26 mouse cellular contexts compared by ENCODE assay signal in the genomic region with DNA sequence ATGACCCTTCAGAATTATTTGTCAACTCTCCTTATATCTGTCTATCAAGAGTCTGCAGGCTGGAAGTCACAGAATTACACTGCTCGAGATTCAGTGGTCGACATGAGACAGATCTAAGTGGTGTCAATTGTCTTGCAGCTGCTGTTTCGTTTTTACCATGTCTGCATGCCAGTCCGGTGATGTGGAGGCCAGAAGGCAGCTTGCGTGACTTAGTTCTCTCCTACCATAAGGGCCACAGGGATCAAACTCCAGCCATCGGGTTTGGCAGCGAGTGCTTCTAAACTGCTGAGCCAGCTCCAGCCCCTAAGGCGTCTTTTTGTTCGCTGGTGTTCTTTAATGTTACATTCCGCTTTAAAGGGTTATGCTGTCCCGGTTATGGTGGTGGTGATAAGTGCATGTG. TPM values are rescaled to one million over a fixed set of nuclear protein-coding genes. Genes with fewer than 3 reads are reported as not detected.
DNase-seq lines count a peak whose midpoint lies in the region; ATAC-seq and TF ChIP-seq lines count a peak whose summit lies in the region.
"Had no signal": no experiment of that assay in that cellular context is flagged by ENCODE, and none has a peak within 500 bp of the region (broad histone marks: within the 10 kb centered on the region; RNA-seq: fewer than 3 reads in every experiment).

No protein-coding gene starts in this region.

- no peak overlapping the region for H3K9ac ChIP-seq in kidney, embryonic 14.5 days (ENCODE audit: low read depth, low read length)
- no peak overlapping the region for H3K9ac ChIP-seq in embryonic facial prominence, embryonic 15.5 days
- H3K9ac ChIP-seq in kidney, embryonic 16.5 days (replicated peaks; ENCODE audit: low read length) = no peak overlapping the region
- H3K9ac ChIP-seq: forebrain, embryonic 15.5 days; liver, embryonic 15.5 days; lung, embryonic 15.5 days; midbrain, embryonic 13.5 days had no signal

- 72% methylated on average over 11 of the region's 11 CpGs for WGBS in kidney, embryonic 14.5 days
- WGBS in embryonic facial prominence, embryonic 15.5 days = 51% methylated on average over 11 of the region's 11 CpGs
- WGBS in kidney, embryonic 16.5 days = 64% methylated on average over 11 of the region's 11 CpGs
- WGBS in lung, adult 2 months = 80% methylated on average over 11 of the region's 11 CpGs

- H3K27me3 ChIP-seq in kidney, embryonic 14.5 days (ENCODE audit: control insufficient read depth, insufficient read depth, low read length) = no peaks in the 10 kb centered on the region; the same call in 1 of the 2 replicates
- H3K27me3 ChIP-seq in embryonic facial prominence, embryonic 15.5 days = no peaks in the 10 kb centered on the region
- H3K27me3 ChIP-seq in kidney, embryonic 16.5 days (ENCODE audit: insufficient read depth, low read length) = no peaks in the 10 kb centered on the region
- H3K27me3 ChIP-seq in myocyte (ENCODE audit: control insufficient read depth, insufficient read depth, insufficient read length) = no peaks in the 10 kb centered on the region
- H3K27me3 ChIP-seq: forebrain, embryonic 15.5 days had no signal

- H3ac ChIP-seq in myocyte (ENCODE audit: control insufficient read depth, insufficient read length) = no peak overlapping the region

- DNase-seq in kidney, adult 18-20 months = peak; percentile 38
- no peak for DNase-seq in lung, adult 2 months
- no peak for DNase-seq in heart, postnatal 14 days
- DNase-seq: adrenal gland, adult 2 months; cerebellum, adult 8-10 months; cerebellum, postnatal 25 days; gastrocnemius, adult 2 months; left cerebral cortex, postnatal 4 days; lung, postnatal 36 days; thymus, postnatal 14 days had no signal

- no peak overlapping the region for H3K27ac ChIP-seq in kidney, embryonic 14.5 days (ENCODE audit: low read depth, low read length)
- no peak overlapping the region for H3K27ac ChIP-seq in embryonic facial prominence, embryonic 15.5 days (replicated peaks)
- H3K27ac ChIP-seq in kidney, embryonic 16.5 days (ENCODE audit: low read length) = no peak overlapping the region
- H3K27ac ChIP-seq: forebrain, embryonic 10.5 days; forebrain, embryonic 15.5 days; gastrocnemius, adult 2 months; liver, embryonic 15.5 days; lung, embryonic 15.5 days; midbrain, embryonic 13.5 days had no signal

- H3K36me3 ChIP-seq in kidney, embryonic 14.5 days (ENCODE audit: control insufficient read depth, insufficient read depth, low read length) = no peaks in the 10 kb centered on the region
- H3K36me3 ChIP-seq in embryonic facial prominence, embryonic 15.5 days = no peaks in the 10 kb centered on the region
- no peaks in the 10 kb centered on the region for H3K36me3 ChIP-seq in kidney, embryonic 16.5 days (ENCODE audit: insufficient read depth, low read length)
- no peaks in the 10 kb centered on the region for H3K36me3 ChIP-seq in myocyte (ENCODE audit: control insufficient read depth, insufficient read depth)
- H3K36me3 ChIP-seq: forebrain, embryonic 10.5 days; forebrain, embryonic 15.5 days; liver, embryonic 15.5 days; lung, embryonic 15.5 days; midbrain, embryonic 13.5 days had no signal

- 0 out of 2 replicates have a peak, but pooled peaks cover 3% of the 10 kb centered on the region for H3K4me1 ChIP-seq in kidney, embryonic 14.5 days (ENCODE audit: control insufficient read depth, insufficient read depth, low read length)
- H3K4me1 ChIP-seq in embryonic facial prominence, embryonic 15.5 days = peaks cover 4% of the 10 kb centered on the region; the same call in 1 of the 2 replicates
- H3K4me1 ChIP-seq in kidney, embryonic 16.5 days (ENCODE audit: insufficient read depth, low read length) = no peaks in the 10 kb centered on the region
- no peaks in the 10 kb centered on the region; the same call in 1 of the 2 replicates for H3K4me1 ChIP-seq in lung, adult 2 months (ENCODE audit: control insufficient read depth, insufficient read depth, low read length)
- H3K4me1 ChIP-seq: forebrain, embryonic 10.5 days; forebrain, embryonic 15.5 days; midbrain, embryonic 13.5 days had no signal

- no peak overlapping the region for H3K4me2 ChIP-seq in kidney, embryonic 14.5 days (replicated peaks; ENCODE audit: low read depth, low read length)
- H3K4me2 ChIP-seq in embryonic facial prominence, embryonic 15.5 days (replicated peaks) = no peak overlapping the region
- no peak overlapping the region for H3K4me2 ChIP-seq in kidney, embryonic 16.5 days (replicated peaks; ENCODE audit: low read depth, low read length)
- peak overlapping the region; percentile 62 for H3K4me2 ChIP-seq in myocyte (ENCODE audit: low read depth)
- H3K4me2 ChIP-seq: forebrain, embryonic 15.5 days; liver, embryonic 15.5 days; lung, embryonic 15.5 days; midbrain, embryonic 13.5 days had no signal

- TF ChIP-seq POLR2A in myocyte (IDR thresholded peaks at IDR 0.05; ENCODE audit: insufficient read length, low read depth) = no peak
- TF ChIP-seq POLR2A in lung, adult 2 months (IDR thresholded peaks at IDR 0.05; ENCODE audit: borderline replicate concordance, extremely low read depth, low read depth, low read length) = no peak

- ATAC-seq in kidney, embryonic 14.5 days (ENCODE audit: low FRiP score, low TSS enrichment) = no peak
- 0 out of 2 replicates have a peak, but pooled peaks have one; percentile 29 for ATAC-seq in embryonic facial prominence, embryonic 15.5 days (ENCODE audit: insufficient number of reproducible peaks, low FRiP score, low TSS enrichment, low read depth)
- 0 out of 2 replicates have a peak, but pooled peaks have one; percentile 27 for ATAC-seq in kidney, embryonic 16.5 days (ENCODE audit: low FRiP score, low TSS enrichment)
- ATAC-seq: forebrain, embryonic 15.5 days; hindbrain, embryonic 16.5 days; midbrain, embryonic 13.5 days had no signal

- TF ChIP-seq CTCF in lung, adult 2 months (IDR thresholded peaks at IDR 0.05; ENCODE audit: insufficient read depth, low read length) = no peak

- H3K9me3 ChIP-seq in kidney, embryonic 14.5 days (ENCODE audit: control insufficient read depth, low read length) = no peaks in the 10 kb centered on the region
- no peaks in the 10 kb centered on the region for H3K9me3 ChIP-seq in embryonic facial prominence, embryonic 15.5 days (replicated peaks)
- H3K9me3 ChIP-seq in kidney, embryonic 16.5 days (ENCODE audit: low read length) = no peaks in the 10 kb centered on the region
- H3K9me3 ChIP-seq: forebrain, embryonic 15.5 days; liver, embryonic 15.5 days; lung, embryonic 15.5 days; midbrain, embryonic 13.5 days had no signal

- no peak overlapping the region for H3K4me3 ChIP-seq in kidney, embryonic 14.5 days (ENCODE audit: low read length)
- H3K4me3 ChIP-seq in embryonic facial prominence, embryonic 15.5 days (replicated peaks) = no peak overlapping the region
- H3K4me3 ChIP-seq in kidney, embryonic 16.5 days (ENCODE audit: low read length) = no peak overlapping the region
- H3K4me3 ChIP-seq in myocyte = no peak overlapping the region
- H3K4me3 ChIP-seq in lung, adult 2 months (replicated peaks; ENCODE audit: extremely low read depth, low read depth, low read length) = no peak overlapping the region
- H3K4me3 ChIP-seq: forebrain, embryonic 10.5 days; forebrain, embryonic 15.5 days; gastrocnemius, adult 2 months; liver, embryonic 15.5 days; lung, embryonic 15.5 days; midbrain, embryonic 13.5 days had no signal

- no peaks in the 10 kb centered on the region for H3K79me2 ChIP-seq in myocyte (ENCODE audit: control insufficient read depth, insufficient read depth)

- intact Hi-C loops in heart, postnatal 14 days (cut with DNase I) = loop anchor here (5.0 kb wide), 1 partner anchor 79 kb away; no protein-coding TSS in a partner anchor

TF ChIP-seq in myocyte, 11 proteins besides CTCF, POLR2A, EP300 and RAD21 (continues in another document):
- TF ChIP-seq MYOG (IDR thresholded peaks at IDR 0.05; ENCODE audit: control insufficient read depth in 1 of 3, insufficient read depth in 1 of 3, insufficient read length in 2 of 3, low read depth in 2 of 3) (peak; percentile 43 to 88 (median 73)), E2F4 (IDR thresholded peaks at IDR 0.05; ENCODE audit: insufficient read depth) (no peak), TCF12 (IDR thresholded peaks at IDR 0.05; ENCODE audit: insufficient read depth, poor library complexity, severe bottlenecking) (peak; percentile 24), SRF (IDR thresholded peaks at IDR 0.05; ENCODE audit: control insufficient read depth, insufficient read length, low read depth) (no peak), MAX (IDR thresholded peaks at IDR 0.05; ENCODE audit: low read depth) (no peak), CEBPB (IDR thresholded peaks at IDR 0.05; ENCODE audit: insufficient read depth, poor library complexity, severe bottlenecking) (no peak), USF1 (IDR thresholded peaks at IDR 0.05; ENCODE audit: low read depth) (no peak), MYOD1 (IDR thresholded peaks at IDR 0.05; ENCODE audit: control insufficient read depth in 1 of 3, insufficient read length in 2 of 3, low read depth in 2 of 3) (peak in 2 of 3 experiments; percentile 92 to 94), TCF3 (IDR thresholded peaks at IDR 0.05; ENCODE audit: insufficient read length, low read depth) (peak; percentile 29), REST (IDR thresholded peaks at IDR 0.05; ENCODE audit: insufficient read depth, insufficient read length) (no peak)

RNA-seq across cellular contexts. Expression of a gene that starts 2.3 kb away (rescaled TPM):
- polyA plus RNA-seq in kidney, embryonic 14.5 days (2014; fragmentation: Nextera tagmentation; extraction: Ambion mirVana) = 0.33 and 1.3 TPM in 2 replicates
- polyA plus RNA-seq in embryonic facial prominence, embryonic 15.5 days (2015; fragmentation: Nextera tagmentation; extraction: Ambion mirVana) = 2.4 and 2.7 TPM in 2 replicates
- 1.00 and 1.1 TPM in 2 replicates for polyA plus RNA-seq in kidney, embryonic 16.5 days (2015; fragmentation: Nextera tagmentation; extraction: Ambion mirVana)
- not detected for polyA plus RNA-seq in myocyte (2012; fragmentation: generic; extraction: Trizol)
- 0.04 TPM in 1 of 2 replicates, not detected in the other for polyA plus RNA-seq in lung, adult 2 months (2012; rRNA removed)
- under 1 TPM in 1 of 2 experiments, not detected in 1; 0.05 TPM for total RNA-seq in heart, postnatal 14 days (2021)
- total RNA-seq: adrenal gland, adult 2 months; gastrocnemius, adult 2 months; heart, adult 8-10 months; liver, adult 2 months had no signal
- polyA plus RNA-seq: adrenal gland, adult 2 months; liver, adult 2 months had no signal

RNA-seq across cellular contexts. Expression of a gene that starts 6.3 kb away (rescaled TPM):
- polyA plus RNA-seq in kidney, embryonic 14.5 days (2014; fragmentation: Nextera tagmentation; extraction: Ambion mirVana) = 11.4 and 22.9 TPM in 2 replicates
- 21.4 and 25.5 TPM in 2 replicates for polyA plus RNA-seq in embryonic facial prominence, embryonic 15.5 days (2015; fragmentation: Nextera tagmentation; extraction: Ambion mirVana)
- polyA plus RNA-seq in kidney, embryonic 16.5 days (2015; fragmentation: Nextera tagmentation; extraction: Ambion mirVana) = 17.9 and 19.8 TPM in 2 replicates
- 5.5 TPM for polyA plus RNA-seq in myocyte (2012; fragmentation: generic; extraction: Trizol)
- 5.6 and 7.5 TPM in 2 replicates for polyA plus RNA-seq in lung, adult 2 months (2012; rRNA removed)
- 10 to 100 TPM; 26.1 to 26.5 TPM for total RNA-seq in heart, postnatal 14 days (2021)

RNA-seq across cellular contexts. Expression of a gene that starts 45.7 kb away (rescaled TPM):
- polyA plus RNA-seq in kidney, embryonic 14.5 days (2014; fragmentation: Nextera tagmentation; extraction: Ambion mirVana) = 10.0 and 16.1 TPM in 2 replicates
- 9.9 TPM in 2 replicates for polyA plus RNA-seq in embryonic facial prominence, embryonic 15.5 days (2015; fragmentation: Nextera tagmentation; extraction: Ambion mirVana)
- polyA plus RNA-seq in kidney, embryonic 16.5 days (2015; fragmentation: Nextera tagmentation; extraction: Ambion mirVana) = 22.4 and 23.9 TPM in 2 replicates
- polyA plus RNA-seq in myocyte (2012; fragmentation: generic; extraction: Trizol) = 0.08 TPM
- 0.12 and 0.22 TPM in 2 replicates for polyA plus RNA-seq in lung, adult 2 months (2012; rRNA removed)
- total RNA-seq in heart, postnatal 14 days (2021) = not detected
- total RNA-seq: adrenal gland, adult 2 months; gastrocnemius, adult 2 months; heart, adult 8-10 months; heart, postnatal 25 days; layer of hippocampus, adult 8-10 months; layer of hippocampus, postnatal 25 days; liver, adult 2 months; megakaryocyte, adult 5-6 weeks had no signal
- polyA plus RNA-seq: adrenal gland, adult 2 months; liver, adult 2 months; liver, embryonic 15.5 days had no signal
